Mouse (Mus musculus): ENCODE measurements at regions not wholly inside any gene's neighbourhood (a gene's known extent, or its start where the extent isn't known, plus 50 kb on each side); places are given as distances from the start of the nearest gene placed in this dataset.

DNA sequence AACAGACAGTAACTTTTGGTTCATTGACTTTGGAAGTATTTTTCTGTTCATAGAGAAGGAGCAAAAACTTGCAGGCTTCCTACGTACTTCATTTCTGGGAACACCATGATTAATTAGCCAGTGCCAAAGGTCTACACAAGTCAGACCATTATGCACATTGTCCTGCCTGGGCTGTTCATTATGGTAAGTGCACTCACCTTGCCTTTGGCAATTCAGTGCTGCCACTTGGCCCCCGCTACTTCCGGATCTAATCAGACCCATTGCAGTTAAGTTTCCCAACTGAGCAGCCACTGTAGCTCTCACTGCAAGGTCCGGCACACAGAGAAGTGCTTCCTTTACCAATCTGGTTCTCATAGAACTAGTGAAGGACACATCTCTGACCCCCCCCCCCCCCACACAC is 215.8 kb upstream of the Tank start:
- DNase-seq (ENCODE audit: extremely low spot score, low read depth, low spot score): no peak

- DNase-seq (ENCODE audit: extremely low spot score, low read depth, low spot score): no peak
Observed at GRCm38 (mm10) chr2:61361394-61361793, 217.0 kb upstream of the Tank start.

- DNase-seq (ENCODE audit: extremely low spot score, low read depth, low spot score): no peak
Observed at GRCm38 (mm10) chr2:61354104-61354503, 224.3 kb upstream of the Tank start.

DNA sequence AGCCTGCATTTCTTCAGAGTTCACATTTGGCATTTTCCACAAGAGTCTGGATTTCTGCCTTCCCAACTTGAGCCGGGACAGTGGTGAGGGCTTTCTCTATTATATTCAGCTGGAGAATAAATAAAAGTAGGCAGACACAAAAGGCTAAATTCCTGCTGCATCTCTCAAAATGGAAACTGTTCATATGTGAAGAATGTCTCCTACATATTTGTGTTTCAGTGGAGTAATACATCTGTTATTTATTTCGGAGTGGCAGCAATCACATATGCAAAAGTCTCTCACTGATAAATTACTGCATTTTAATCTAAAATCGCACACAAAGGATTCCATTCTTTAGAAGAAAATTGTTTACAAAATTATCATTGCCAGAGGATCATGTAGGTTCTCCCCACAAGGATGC is 230.9 kb upstream of the Tank start:
- no peak for DNase-seq (ENCODE audit: extremely low spot score, low read depth, low spot score)

DNA sequence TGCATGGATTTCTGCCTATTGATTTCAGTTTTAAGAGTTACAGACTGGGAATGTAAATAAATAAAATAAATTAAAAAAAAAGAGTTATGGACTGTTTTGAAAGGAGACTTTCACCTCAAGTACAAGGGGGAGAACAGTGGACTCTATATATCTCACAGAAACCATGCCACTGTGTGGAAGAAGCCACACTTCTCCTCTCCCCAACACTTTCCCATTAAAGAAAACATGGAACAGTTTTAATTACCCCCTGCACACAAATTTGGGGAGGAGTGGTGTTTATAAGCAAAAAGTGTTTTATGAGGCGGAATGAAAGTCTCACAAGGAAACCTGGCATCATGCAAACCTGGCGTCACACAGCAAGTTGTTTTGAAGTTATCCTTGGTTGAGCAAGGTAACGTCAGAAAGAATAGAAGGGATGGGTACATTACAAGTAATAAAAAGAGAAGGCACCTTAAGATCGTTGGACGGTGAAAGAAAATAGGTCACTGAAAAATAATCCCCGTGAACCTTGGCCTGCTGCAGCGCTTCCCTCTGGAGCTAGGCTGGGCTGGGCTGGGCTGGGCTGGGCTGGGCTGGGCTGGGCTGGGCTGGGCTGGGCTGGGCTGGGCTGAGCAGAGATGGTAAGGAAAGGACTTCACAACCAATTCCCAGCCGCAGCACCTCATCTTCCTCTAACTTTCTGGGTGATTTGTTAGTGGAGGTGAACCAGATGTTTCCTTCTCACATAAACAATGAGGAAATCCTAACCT is 232.2 kb upstream of the Tank start:
- no peak for DNase-seq (ENCODE audit: extremely low spot score, low read depth, low spot score)

DNA sequence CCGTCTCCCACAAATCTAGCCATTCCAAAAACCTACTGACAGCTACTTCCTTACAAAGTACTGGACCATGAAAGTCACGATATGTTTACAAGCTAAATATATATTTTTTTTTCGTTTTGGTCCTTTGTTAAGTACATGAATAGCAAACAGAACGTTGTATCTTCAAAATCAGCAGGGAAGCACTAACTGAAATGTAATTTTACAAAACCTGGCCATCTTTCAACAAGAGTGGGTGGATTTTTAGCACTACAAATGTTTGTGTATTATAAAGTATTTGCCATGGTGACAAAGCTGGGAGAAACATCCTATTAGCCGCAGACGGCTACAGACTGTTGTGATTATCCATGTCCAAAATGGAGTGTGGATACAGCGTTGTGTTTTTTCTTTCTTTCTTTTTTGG is 233.1 kb upstream of the Tank start:
- no peak for DNase-seq (ENCODE audit: extremely low spot score, low read depth, low spot score)

DNA sequence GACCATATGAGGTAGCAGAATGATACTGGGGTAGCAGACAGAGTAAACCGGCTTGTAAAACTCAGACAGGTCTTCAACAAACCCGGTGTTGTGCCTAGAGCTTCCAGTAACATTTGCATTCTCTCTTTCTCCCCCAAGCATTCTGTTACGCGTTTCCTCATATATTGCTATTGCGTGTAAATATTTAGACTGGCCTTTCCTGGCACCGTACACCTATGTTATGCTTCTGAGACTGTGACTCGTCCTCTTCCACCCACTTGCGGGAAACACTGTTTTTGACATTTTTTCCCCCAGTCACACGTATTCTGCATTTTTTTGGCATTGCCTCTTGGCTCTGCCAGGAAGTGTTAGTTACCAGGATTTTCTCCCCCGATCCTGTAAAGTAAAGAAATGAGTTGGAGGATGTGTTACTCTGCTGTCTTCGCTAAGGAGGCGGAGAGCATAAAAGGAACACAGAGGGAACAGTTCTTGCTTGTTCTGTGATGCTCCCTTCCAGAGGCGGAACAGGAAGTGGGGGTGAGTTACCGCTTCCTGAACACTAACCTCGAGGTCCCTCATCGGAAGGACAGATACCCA is 233.7 kb upstream of the Tank start:
- DNase-seq (ENCODE audit: extremely low spot score, low read depth, low spot score): no peak

DNA sequence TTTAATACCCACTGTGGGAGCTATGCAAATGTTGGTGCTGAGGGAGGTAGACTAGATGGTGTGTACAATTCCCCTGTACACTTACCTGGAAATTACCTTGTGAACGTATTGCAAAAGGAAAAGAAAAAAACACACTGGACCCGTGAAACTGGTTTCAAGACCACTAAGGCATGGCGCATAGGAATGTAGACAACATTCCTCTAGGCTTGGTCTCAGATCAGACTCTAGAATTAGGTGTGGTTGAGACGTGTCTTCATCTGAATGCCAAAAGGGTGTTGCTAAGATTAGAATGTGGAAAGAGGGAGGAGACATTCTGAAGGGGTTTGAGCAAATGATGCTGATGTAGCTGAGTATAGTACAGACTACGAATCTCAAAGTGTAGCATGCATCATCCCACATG is 237.1 kb upstream of the Tank start:
- no peak for DNase-seq (ENCODE audit: extremely low spot score, low read depth, low spot score)

DNA sequence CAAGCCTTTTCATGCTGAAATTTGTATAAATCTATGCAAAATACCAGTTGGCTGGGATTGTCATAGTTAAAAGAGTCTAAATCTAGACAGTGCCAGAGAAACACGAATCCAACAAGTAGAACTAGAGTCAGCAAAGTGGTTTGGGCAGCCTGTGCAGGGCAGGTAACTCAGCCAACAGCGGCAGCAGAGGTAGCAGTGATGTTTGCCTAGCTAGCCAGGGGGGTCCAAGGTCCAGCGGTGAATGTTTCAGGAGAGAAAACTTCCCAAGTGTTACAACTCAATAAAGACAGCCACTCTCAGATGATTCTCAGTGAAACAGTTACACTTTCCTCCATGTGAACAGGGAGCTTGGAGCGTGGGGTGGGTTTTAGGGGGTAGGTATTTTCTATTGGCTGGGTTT is 259.2 kb upstream of the Tank start:
- no peak for DNase-seq (ENCODE audit: extremely low spot score, low read depth, low spot score)

- no peak for DNase-seq (ENCODE audit: extremely low spot score, low read depth, low spot score)
Observed at GRCm38 (mm10) chr2:61310405-61310804, 268.0 kb upstream of the Tank start.

DNA sequence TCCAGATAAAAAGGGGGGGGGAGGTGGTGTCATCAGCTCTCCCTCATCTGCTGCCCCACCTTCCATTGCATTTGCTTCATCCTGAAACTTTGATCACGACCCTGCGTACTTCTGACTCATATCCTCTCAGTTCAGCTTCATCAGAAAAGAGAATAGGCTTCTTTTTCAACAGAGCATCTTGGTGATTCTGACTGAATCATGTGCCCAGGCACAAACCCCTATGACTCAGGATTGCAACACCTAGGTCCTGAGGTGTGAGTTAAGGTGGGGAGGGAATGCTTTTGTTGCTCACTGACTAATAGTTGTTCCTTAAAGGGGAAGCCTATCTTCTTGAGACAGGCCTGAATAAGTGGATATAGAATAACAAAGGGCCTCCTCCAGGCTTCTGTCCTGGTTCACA is 269.2 kb upstream of the Tank start:
- no peak for DNase-seq (ENCODE audit: extremely low spot score, low read depth, low spot score)

DNA sequence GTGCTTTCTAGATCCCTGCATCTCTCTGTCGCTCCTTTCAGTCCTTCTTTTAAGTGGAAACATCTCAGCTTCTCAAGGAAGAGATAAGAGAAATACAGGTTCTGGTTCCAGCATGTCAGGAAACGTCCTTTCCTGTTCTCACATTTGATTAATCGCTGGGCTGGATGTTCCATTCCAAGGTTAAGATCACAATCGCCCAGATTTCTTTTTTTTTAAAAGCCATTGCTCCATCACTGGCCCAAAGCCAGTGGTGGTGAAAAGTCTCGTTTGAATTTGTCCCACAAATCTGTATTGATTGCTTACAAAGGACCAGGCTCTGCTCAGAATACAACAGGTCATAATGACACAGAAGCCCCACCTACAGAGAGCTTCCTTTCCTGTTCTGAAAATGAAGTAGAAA is 281.2 kb upstream of the Tank start:
- DNase-seq (ENCODE audit: extremely low spot score, low read depth, low spot score): no peak

DNA sequence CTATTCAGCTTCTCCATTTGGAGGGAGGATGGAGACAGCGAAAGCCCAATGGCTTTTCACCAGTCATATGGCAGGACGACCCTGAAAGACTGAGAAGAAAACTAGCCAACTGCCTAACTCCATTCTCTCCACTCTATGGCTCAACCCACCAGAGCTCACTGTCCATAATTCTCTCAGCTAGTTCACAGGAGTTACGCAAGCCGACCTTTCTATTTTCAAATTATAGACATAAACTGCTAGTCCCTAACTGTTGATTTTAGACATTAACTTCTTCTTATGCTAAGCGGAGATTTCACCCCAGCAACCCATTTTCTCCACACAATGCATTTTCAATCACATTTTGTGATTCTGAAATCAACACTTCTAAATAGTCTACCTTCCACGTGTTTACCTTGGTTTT is 281.8 kb upstream of the Tank start:
- DNase-seq (ENCODE audit: extremely low spot score, low read depth, low spot score): no peak

GRCm38 (mm10) chr2:61295261-61295964 is 283.0 kb upstream of the Tank start:
- DNase-seq (ENCODE audit: extremely low spot score, low read depth, low spot score): no peak

DNA sequence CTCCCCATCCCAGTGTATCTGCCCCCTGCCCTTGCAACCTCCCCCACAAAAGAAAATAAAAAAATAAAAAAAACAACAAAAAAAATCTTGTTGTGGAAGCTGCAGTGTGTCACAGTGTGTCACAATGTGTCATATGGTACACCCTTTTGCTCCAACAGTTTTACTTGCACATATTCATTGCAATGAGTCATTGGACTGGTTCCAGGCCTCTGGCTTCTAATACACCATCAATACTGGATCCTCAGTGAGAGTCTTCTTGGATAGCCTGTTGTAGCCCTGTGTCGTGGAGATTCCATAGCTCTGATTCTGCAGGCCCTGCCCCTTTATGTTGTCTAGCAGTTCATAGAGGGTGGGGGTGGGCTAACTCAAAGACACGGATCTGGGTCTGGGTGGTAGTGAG is 290.1 kb upstream of the Tank start:
- no peak for DNase-seq (ENCODE audit: extremely low spot score, low read depth, low spot score)

DNA sequence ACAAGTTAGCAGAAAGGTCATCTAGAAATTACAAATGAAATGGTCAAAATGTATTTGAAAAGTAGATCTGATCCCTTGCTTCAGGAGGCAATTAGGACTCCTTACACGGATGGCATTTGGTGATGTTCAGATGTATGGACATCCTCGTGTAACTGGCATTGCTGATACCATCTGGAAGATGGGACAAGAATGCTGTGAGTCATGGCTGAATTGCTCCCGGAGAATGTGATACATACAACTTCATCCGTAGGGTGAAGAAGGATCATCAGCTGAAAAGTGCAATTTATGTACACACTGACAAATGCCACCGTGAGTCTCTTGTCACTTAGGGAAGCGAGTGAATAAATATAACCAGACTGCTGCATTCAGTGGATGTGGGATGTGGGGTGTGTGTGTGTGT is 293.7 kb upstream of the Tank start:
- DNase-seq (ENCODE audit: extremely low spot score, low read depth, low spot score): no peak

GRCm38 (mm10) chr2:61283829-61284601 is 294.4 kb upstream of the Tank start:
- no peak for DNase-seq (ENCODE audit: extremely low spot score, low read depth, low spot score)

DNA sequence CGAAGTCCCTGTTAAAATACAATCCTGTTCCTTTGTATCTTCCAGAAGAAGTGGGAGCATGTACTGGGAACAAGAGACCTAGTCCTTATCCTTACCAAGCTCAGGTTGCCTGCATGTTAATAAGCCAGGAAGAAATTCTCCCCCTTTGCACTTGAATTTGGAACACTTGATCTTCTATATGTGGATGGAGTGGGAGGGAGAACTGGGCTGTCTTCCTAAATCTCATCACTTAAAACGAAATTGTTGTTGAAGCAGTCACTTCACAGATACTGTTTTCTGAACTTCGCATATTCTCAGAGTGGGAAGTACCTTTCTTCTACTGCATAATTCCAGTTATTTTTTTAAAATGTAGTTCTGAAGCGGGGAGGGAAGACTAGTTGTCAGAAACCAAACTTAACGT is 305.7 kb upstream of the Tank start:
- DNase-seq (ENCODE audit: extremely low spot score, low read depth, low spot score): no peak

GRCm38 (mm10) chr2:61267706-61268105 is 304.7 kb upstream of the Rbms1 start:
- DNase-seq (ENCODE audit: extremely low spot score, low read depth, low spot score): no peak

DNA sequence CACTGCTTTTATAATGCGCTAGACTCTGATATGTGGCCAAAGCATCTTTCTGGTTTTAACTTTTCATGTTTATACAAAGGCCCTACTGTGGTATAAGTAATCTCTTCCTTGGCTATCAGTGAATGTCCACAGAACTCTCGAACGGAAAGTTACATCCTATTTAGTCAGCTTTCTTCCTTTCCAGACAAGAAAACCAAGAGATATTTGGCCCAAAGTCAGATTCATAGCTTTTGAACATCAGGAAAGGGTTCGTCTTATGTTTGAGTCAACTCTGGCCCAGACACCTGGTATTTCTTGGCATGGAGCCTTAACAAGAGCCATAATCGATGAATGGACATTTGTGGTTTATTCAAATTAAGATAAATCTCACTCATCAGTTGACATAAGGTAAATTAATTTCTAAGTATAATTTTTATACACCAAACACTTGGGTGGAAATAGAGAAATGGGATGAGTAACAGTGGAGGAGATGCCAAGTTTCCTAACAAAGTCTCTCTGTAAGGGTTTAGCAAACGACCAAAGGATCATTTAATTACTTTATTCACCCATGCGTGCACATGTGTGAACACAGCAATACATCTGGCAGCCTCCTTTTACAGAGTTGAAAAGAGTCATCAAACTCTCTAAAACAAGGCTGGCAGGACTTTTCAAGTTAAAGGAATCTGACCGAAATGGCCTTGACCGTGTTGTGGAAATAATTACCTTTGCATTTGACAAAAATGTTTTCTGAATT is 287.2 kb upstream of the Rbms1 start:
- no peak for DNase-seq (ENCODE audit: extremely low spot score, low read depth, low spot score)

DNA sequence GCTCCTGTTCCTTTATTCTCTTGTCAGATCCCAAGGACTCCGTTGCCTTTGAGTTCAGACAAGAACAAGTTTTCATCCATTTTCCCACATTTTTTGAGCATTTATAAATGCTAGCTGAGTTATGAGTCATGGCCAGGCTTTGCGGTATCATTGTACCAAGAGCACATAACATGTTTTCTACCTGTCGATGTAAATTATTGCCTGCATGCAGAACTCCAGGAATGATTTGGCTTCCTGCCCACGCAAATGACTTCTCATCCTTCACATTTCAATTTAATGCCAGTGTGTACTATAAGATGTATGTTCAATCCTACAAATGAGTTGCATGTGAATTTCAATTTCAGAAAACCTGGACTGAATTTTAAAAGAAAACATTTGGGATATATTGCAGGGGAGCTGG is 285.0 kb upstream of the Rbms1 start:
- DNase-seq (ENCODE audit: extremely low spot score, low read depth, low spot score): no peak
